Mouse (Mus musculus) gastrocnemius, adult 2 months (tissue): Measurements from ENCODE around the gene Rabepk. TPM values are rescaled to one million over a fixed set of nuclear protein-coding genes. Genes with fewer than 3 reads are reported as not detected.
"Not testable (repeated sequence)": the region's sequence is repeated elsewhere in the genome, so short reads cannot be mapped to it uniquely, and the experiment has no call there.

Source experiments
- DNase-seq: peaks from one replicate; pipeline ENCODE4 v3.0.0; 2022
- H3K27ac ChIP-seq: fragments of 200-600 bp; 2 replicates; pipeline ENCODE4 v1.8.1; 2022; ENCODE audit warnings: mild to moderate bottlenecking
- H3K4me3 ChIP-seq: fragments of 200-600 bp; 2 replicates; pipeline ENCODE4 v1.8.1; 2022; ENCODE audit warnings: mild to moderate bottlenecking, moderate library complexity
- CTCF ChIP-seq: fragments of 200-600 bp; IDR thresholded peaks from 2 replicates; pipeline ENCODE4 v1.8.1; 2022; ENCODE audit warnings: antibody characterized with exemption, mild to moderate bottlenecking, moderate library complexity
- intact Hi-C: fragments of 180-260 bp; cut with DNase I; formaldehyde crosslinking; loops from one replicate; pipeline ENCODE4 v1.15.1; 2025
- long read RNA-seq, 2 experiments: library from polyadenylated mRNA; stranded (forward); transcript quantifications; one replicate each; pipeline ENCODE4 v2.0.0; 2021
- total RNA-seq, 2 experiments: library from RNA; stranded (reverse); gene quantifications; 2 replicates each; pipeline ENCODE4 v1.2.3; 2021

Rabepk gene
- total RNA-seq, result 1 to 10 TPM; 7.9 to 8.3 TPM
- long read RNA-seq, experiment 1, partial matches to known transcripts, result 0 of 9 reads
- long read RNA-seq, experiment 1, other reads (novel, unspliced or antisense), result 5 of 9 reads
- long read RNA-seq, experiment 2, partial matches to known transcripts, result 1 of 11 reads
- long read RNA-seq, experiment 2, other reads (novel, unspliced or antisense), result 6 of 11 reads

GRCm38 (mm10) chr2:34799357-34800256 is at the start of gene Rabepk:
Rabepk (minus strand) TSS chr2:34799912.
- Histone ChIP-seq H3K4me3 (peak within 1 kb of the TSS; percentile 87), H3K27ac (peak within 1 kb of the TSS; percentile 91)
- intact Hi-C loops, result loop anchor here (2.0 kb wide), 1 partner anchor 27 kb away; no protein-coding TSS in a partner anchor
- peak; percentile 91 for DNase-seq
- TF ChIP-seq CTCF, result no peak

- intact Hi-C loops, result no loop called here
- H3K4me3 ChIP-seq, result no peak overlapping the region
- no peak overlapping the region for H3K27ac ChIP-seq
- no peak for DNase-seq
- TF ChIP-seq CTCF, result no peak
These were observed 48.0 kb upstream of the Rabepk start for GRCm38 (mm10) chr2:34847702-34848101.

GRCm38 (mm10) chr2:34843211-34843939 is 43.7 kb upstream of the Rabepk start:
- peak overlapping the region; percentile 77 for H3K27ac ChIP-seq
- no peak for TF ChIP-seq CTCF
- DNase-seq, result peak; percentile 71
- intact Hi-C loops, result no loop called here
- H3K4me3 ChIP-seq, result 0 out of 2 replicates have a peak overlapping the region, but pooled peaks have one; percentile 5

- no peak overlapping the region for H3K27ac ChIP-seq
- no peak overlapping the region for H3K4me3 ChIP-seq
- intact Hi-C loops, result no loop called here
- DNase-seq, result no peak
- TF ChIP-seq CTCF, result no peak
These were observed 42.0 kb upstream of the Rabepk start for GRCm38 (mm10) chr2:34841706-34842105.

GRCm38 (mm10) chr2:34840143-34840542 is 40.4 kb upstream of the Rabepk start:
- H3K4me3 ChIP-seq, H3K27ac ChIP-seq, intact Hi-C loops, DNase-seq: not testable (repeated sequence)
- peak; percentile 32; the same call in 1 of the 2 replicates for TF ChIP-seq CTCF

GRCm38 (mm10) chr2:34835669-34836068 is 36.0 kb upstream of the Rabepk start:
- no peak for DNase-seq
- intact Hi-C loops, result no loop called here
- Histone ChIP-seq H3K4me3 (no peak overlapping the region), H3K27ac (no peak overlapping the region)
- TF ChIP-seq CTCF, result no peak

GRCm38 (mm10) chr2:34833624-34834023 is 33.9 kb upstream of the Rabepk start:
- DNase-seq, result no peak
- intact Hi-C loops, result no loop called here
- Histone ChIP-seq H3K4me3 (no peak overlapping the region), H3K27ac (no peak overlapping the region)
- no peak for TF ChIP-seq CTCF

- DNase-seq, H3K27ac ChIP-seq, intact Hi-C loops, H3K4me3 ChIP-seq: not testable (repeated sequence)
These were observed 33.2 kb upstream of the Rabepk start, which contains the start of gene Gm34653 for GRCm38 (mm10) chr2:34832766-34833457. Gm34653 (plus strand) TSS chr2:34833007.

- intact Hi-C loops, H3K27ac ChIP-seq, H3K4me3 ChIP-seq, DNase-seq: not testable (repeated sequence)
These were observed 30.4 kb upstream of the Rabepk start for GRCm38 (mm10) chr2:34830066-34830465.

GRCm38 (mm10) chr2:34828026-34828425 is 28.3 kb upstream of the Rabepk start:
- no peak for TF ChIP-seq CTCF
- Histone ChIP-seq H3K27ac (no peak overlapping the region), H3K4me3 (no peak overlapping the region)
- DNase-seq, result no peak
- intact Hi-C loops, result no loop called here

GRCm38 (mm10) chr2:34827591-34827990 is 27.9 kb upstream of the Rabepk start:
- DNase-seq, result no peak
- H3K4me3 ChIP-seq, result no peak overlapping the region
- TF ChIP-seq CTCF, result no peak
- H3K27ac ChIP-seq, result no peak overlapping the region
- intact Hi-C loops, result loop anchor here (2.0 kb wide), 1 partner anchor 43 kb away; no protein-coding TSS in a partner anchor
